Mouse (Mus musculus): ENCODE results near the gene Ccdc142. TPM values are rescaled to one million over a fixed set of nuclear protein-coding genes. Genes with fewer than 3 reads are reported as not detected.

Gene Ccdc142
- 1.5 and 1.9 TPM in 2 replicates for polyA plus RNA-seq (2016; fragmentation: Nextera tagmentation; extraction: Ambion mirVana)

DNA sequence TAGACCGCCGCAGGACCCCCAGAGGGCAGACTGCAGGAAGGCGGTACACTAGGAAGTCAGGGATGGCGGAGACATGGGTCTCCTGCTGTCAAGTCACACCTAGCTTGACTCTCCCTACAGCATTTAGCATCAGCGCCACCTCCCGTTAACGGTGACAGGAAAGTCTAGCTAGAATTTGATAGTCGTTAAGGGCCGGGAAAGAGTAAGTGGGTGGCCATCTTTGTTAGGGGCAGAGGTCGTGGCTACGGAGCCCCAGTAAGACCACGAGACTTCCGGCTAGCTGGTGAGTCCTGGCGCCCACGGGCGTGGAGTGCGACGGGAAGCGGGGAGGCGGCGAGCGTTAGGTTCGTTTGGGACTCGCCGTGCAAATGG, at the start of gene Ccdc142, which contains the start of gene Gm42688:
Ccdc142 (plus strand) TSS at position 286 of the 372 bp plus-strand sequence.
Gm42688 (plus strand) TSS at position 302 of the 372 bp plus-strand sequence.
- Histone ChIP-seq H3K9ac (peak within 1 kb of the TSS; percentile 87), H3K27ac (peak within 1 kb of the TSS; percentile 83), H3K27me3 (replicated peaks) (peaks cover 21% of the 10 kb centered on the region), H3K4me3 (peak within 1 kb of the TSS; percentile 75), H3K4me2 (peak within 1 kb of the TSS; percentile 99), H3K9me3 (replicated peaks) (no peaks in the 10 kb centered on the region), H3K4me1 (peaks cover 27% of the 10 kb centered on the region), H3K36me3 (peaks cover 22% of the 10 kb centered on the region)
- ATAC-seq = peak; percentile 81
- WGBS (ENCODE audit: insufficient replicate concordance) = under 1% methylated on average over 25 of the region's 25 CpGs

DNA sequence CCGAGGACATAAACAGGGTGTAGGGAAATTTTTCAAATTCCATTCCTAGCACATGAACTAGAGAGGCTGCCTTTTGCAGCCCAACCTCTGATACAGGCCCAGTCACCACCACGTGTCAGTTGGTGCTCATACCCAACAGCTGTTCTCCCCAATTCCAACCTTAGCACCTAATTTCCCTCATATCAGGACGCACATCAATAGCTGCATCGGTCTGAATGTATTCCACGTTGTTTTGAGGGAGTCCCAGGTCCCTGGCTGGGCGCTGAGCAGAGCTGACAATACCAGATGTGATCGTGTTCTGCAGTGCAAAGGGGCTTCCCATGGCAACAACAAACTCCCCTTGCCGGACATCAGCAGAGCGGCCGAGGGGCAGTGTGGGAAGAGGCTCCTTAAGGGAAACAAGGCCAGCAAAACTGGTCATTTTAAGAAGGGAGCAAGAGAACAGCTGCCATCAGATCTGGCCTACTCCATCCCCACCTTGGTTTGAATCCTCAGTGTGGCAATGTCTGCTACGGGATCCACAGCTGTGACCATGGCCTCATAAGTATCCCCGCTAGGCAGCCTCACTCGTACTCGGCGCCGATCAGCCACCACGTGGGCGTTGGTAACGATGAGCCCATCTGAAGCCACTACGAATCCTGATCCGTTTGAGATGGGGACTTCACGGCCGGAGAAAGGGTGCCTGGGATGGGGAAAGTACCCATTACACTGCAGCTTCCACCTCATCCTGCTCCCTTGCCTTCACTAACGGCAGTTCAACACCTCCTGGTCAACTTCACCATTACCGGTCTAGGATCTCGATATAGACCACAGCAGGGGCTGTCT, 48.1 kb upstream of the Ccdc142 start:
- no peaks in the 10 kb centered on the region for H3K27me3 ChIP-seq (replicated peaks)

DNA sequence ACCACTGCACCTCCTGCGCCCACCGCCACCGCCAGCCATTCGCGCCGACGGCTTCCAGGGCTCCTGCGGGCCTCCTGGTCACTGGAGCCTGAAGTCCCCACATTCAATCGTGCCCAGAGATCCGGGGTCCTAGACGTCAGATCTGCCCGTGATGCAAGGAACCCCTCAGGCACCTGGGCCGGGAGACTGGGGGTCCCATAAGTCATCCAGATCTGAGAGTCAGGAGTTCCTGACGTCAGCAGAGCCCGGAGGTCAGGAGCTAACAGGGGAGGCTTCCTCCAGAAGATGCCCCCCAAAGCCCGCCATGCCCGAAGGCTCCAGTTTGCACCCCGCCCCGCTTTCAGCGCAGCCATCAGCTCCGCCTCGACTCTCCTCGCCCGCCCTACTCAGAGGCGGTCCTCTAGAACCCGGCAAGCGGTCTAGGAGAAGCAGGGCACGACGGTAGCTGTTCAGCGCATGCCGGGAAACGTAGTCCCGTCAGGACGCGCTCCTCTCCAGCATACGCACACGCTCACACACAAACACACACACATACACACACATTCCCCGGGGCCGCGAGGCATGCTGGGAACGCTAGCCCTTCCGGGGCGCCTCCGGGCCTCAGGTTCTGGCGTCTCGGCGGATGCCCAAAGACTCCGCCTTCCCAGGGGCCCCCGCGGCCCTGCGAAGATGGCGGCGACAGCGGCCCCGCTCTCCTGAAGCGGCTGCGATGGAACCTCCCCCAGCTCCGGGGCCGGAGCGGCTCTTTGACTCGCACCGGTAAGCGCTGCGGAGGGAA, 47.1 kb upstream of the Ccdc142 start, which contains the start of gene Aup1:
Aup1 (plus strand) TSS at position 448 of the 778 bp plus-strand sequence.
- 0 out of 2 replicates have a peak, but pooled peaks cover under 1% of the 10 kb centered on the region for H3K27me3 ChIP-seq (replicated peaks)
- peak within 1 kb of the TSS; percentile 94 for H3K27ac ChIP-seq
- H3K36me3 ChIP-seq = peaks cover 55% of the 10 kb centered on the region
- 1% methylated on average over 64 of the region's 64 CpGs for WGBS (ENCODE audit: insufficient replicate concordance)
- peak within 1 kb of the TSS; percentile 89 for H3K4me3 ChIP-seq
- H3K9ac ChIP-seq = peak within 1 kb of the TSS; percentile 96
- H3K4me2 ChIP-seq = peak within 1 kb of the TSS; percentile 89
- no peaks in the 10 kb centered on the region for H3K9me3 ChIP-seq (replicated peaks)
- H3K4me1 ChIP-seq = peaks cover 56% of the 10 kb centered on the region
- peak; percentile 95 for ATAC-seq

More for the DNA sequence above, 48.1 kb upstream of the Ccdc142 start:
- H3K4me2 ChIP-seq = peak overlapping the region; percentile 89
- peak overlapping the region; percentile 96 for H3K9ac ChIP-seq
- H3K36me3 ChIP-seq = peaks cover 54% of the 10 kb centered on the region
- no peak for ATAC-seq
- peak overlapping the region; percentile 89 for H3K4me3 ChIP-seq
- H3K27ac ChIP-seq = peak overlapping the region; percentile 94
- 3% methylated on average over 26 of the region's 26 CpGs for WGBS (ENCODE audit: insufficient replicate concordance)
- H3K9me3 ChIP-seq (replicated peaks) = no peaks in the 10 kb centered on the region
- H3K4me1 ChIP-seq = peaks cover 56% of the 10 kb centered on the region

DNA sequence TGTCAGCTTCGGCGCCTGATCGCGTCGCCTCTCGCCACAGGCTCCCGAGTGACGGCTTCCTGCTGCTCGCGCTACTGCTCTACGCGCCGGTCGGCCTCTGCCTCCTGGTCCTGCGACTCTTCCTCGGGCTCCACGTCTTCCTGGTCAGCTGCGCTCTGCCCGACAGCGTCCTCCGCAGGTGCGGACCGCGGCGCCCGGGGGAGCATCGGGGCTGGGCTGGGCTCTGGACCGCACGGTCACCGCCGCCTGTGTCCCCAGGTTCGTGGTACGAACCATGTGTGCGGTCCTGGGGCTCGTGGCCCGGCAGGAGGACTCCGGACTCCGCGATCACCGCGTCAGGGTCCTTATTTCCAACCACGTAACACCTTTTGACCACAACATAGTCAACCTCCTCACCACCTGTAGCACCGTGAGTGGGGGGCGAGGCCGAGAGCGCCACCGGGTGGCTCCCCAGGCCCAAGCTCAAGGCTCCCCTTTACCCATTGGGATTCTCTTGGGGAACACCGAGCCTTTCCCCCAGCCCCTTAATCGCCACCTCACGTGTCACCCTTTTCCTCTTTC, 46.5 kb upstream of the Ccdc142 start, which contains the start of gene Htra2:
Htra2 (minus strand) TSS at position 403 of the 561 bp plus-strand sequence.
- peak within 1 kb of the TSS; percentile 89 for H3K4me2 ChIP-seq
- H3K27me3 ChIP-seq (replicated peaks) = 0 out of 2 replicates have a peak, but pooled peaks cover 7% of the 10 kb centered on the region
- 2% methylated on average over 50 of the region's 50 CpGs for WGBS (ENCODE audit: insufficient replicate concordance)
- H3K4me1 ChIP-seq = peaks cover 54% of the 10 kb centered on the region
- H3K27ac ChIP-seq = peak within 1 kb of the TSS; percentile 94
- peaks cover 55% of the 10 kb centered on the region for H3K36me3 ChIP-seq
- H3K4me3 ChIP-seq = peak within 1 kb of the TSS; percentile 89
- no peaks in the 10 kb centered on the region for H3K9me3 ChIP-seq (replicated peaks)
- ATAC-seq = peak; percentile 13
- peak within 1 kb of the TSS; percentile 96 for H3K9ac ChIP-seq

DNA sequence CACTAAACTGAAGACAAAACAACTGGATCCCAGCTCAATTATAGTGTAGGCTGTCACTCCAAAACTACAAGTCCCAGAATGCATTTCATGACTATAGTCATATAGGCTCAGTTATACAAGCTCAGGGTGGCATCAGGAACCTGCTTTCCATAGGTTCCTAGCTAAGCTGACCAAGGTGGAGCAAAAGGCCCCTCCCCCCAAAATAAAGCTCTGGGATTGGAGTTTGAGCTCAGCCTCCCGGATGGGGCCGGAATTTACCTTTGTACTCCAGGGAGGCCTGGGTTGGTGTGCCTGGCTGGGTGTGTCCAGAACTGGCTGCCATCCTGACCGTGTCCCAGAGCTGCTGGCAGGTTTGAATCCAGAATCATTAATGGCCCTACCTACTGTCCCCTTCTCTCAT, 43.6 kb upstream of the Ccdc142 start, which contains the start of gene Dqx1:
Dqx1 (plus strand) TSS at position 55 of the 400 bp plus-strand sequence.
- Histone ChIP-seq H3K4me2 (peak within 1 kb of the TSS; percentile 89), H3K4me3 (peak within 1 kb of the TSS; percentile 89), H3K9ac (peak within 1 kb of the TSS; percentile 14; the same call in 1 of the 2 replicates), H3K4me1 (peaks cover 35% of the 10 kb centered on the region), H3K27me3 (replicated peaks) (peaks cover 35% of the 10 kb centered on the region), H3K36me3 (peaks cover 28% of the 10 kb centered on the region), H3K27ac (peak within 1 kb of the TSS; percentile 49), H3K9me3 (replicated peaks) (no peaks in the 10 kb centered on the region)
- WGBS (ENCODE audit: insufficient replicate concordance) = 75% methylated on average over 3 of the region's 3 CpGs
- ATAC-seq = no peak

DNA sequence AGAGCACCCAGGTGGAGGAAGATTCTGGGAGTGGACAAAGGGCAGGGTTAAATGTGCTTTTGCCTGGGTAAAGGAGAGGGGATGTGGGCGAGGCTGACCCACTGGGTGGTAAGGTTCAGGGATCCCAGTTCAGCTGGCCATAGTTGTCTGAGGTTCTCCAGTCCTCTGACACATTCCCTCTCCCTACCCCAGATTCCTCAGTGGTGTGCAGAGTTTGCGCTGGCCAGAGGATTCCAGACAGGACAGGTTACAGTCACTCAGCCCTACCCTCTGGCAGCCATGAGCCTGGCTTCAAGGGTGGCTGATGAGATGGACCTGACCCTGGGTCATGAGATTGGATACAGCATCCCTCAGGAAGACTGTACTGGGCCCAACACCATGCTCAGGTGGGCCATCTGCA, 42.7 kb upstream of the Ccdc142 start:
- no peak for ATAC-seq
- H3K9ac ChIP-seq = peak overlapping the region; percentile 14; the same call in 1 of the 2 replicates

DNA sequence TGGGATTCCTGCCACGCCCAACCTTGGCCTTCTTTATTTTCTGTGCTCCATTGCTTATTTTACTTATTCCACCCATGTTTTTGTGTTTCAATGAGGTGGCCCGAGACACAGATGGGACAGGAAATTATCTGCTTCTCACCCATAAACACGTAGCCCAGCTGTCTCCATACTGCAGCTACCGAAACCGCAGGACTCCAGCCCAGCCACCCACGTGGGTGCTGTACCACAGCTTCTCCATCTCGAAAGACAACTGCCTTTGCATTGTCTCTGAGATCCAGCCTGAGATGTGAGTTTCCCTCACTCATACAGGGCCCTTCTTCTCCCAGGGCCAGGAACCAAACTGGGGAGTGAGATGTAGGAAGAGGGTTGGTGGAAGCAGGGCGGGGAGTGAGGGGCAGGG, 35.4 kb upstream of the Ccdc142 start:
- Histone ChIP-seq H3K27ac (no peak overlapping the region), H3K36me3 (no peaks in the 10 kb centered on the region), H3K9ac (no peak overlapping the region), H3K4me3 (no peak overlapping the region), H3K9me3 (replicated peaks) (no peaks in the 10 kb centered on the region), H3K27me3 (replicated peaks) (peaks cover 100% of the 10 kb centered on the region), H3K4me2 (no peak overlapping the region), H3K4me1 (peaks cover 27% of the 10 kb centered on the region)
- ATAC-seq = no peak
- 39% methylated on average over 8 of the region's 8 CpGs for WGBS (ENCODE audit: insufficient replicate concordance)

More for the DNA sequence above, 42.7 kb upstream of the Ccdc142 start:
- WGBS (ENCODE audit: insufficient replicate concordance) = 77% methylated on average over 2 of the region's 2 CpGs
- H3K4me2 ChIP-seq = peak overlapping the region; percentile 41
- H3K27me3 ChIP-seq (replicated peaks) = peaks cover 44% of the 10 kb centered on the region
- no peak overlapping the region for H3K27ac ChIP-seq
- H3K4me1 ChIP-seq = peaks cover 29% of the 10 kb centered on the region
- H3K9me3 ChIP-seq (replicated peaks) = no peaks in the 10 kb centered on the region
- H3K36me3 ChIP-seq = peaks cover 28% of the 10 kb centered on the region
- H3K4me3 ChIP-seq = no peak overlapping the region

DNA sequence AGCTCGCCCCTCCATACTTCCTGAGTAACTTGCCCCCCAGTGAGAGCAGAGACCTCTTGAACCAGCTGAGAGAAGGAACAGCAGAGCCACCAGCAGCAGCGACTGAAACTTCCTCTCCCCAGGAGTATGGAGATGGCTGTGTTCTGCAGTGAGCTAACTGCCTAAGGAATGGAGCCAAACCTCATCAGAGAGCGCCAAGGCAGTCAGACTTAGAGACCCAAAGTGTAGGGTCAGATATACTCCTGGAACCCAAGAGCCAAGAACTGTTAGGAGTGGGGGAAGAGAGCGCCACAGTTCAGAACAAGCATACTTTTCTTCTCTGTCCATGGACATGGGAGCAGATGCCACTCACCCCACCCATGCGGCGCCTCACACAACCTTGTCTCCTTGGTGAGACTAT, 35.0 kb upstream of the Ccdc142 start:
- no peak overlapping the region for H3K4me2 ChIP-seq
- no peak overlapping the region for H3K27ac ChIP-seq
- H3K4me1 ChIP-seq = peaks cover 32% of the 10 kb centered on the region
- H3K4me3 ChIP-seq = no peak overlapping the region
- no peak for ATAC-seq
- 27% methylated on average over 6 of the region's 6 CpGs for WGBS (ENCODE audit: insufficient replicate concordance)
- no peak overlapping the region for H3K9ac ChIP-seq
- no peaks in the 10 kb centered on the region for H3K36me3 ChIP-seq
- H3K9me3 ChIP-seq (replicated peaks) = no peaks in the 10 kb centered on the region
- peaks cover 100% of the 10 kb centered on the region for H3K27me3 ChIP-seq (replicated peaks)

DNA sequence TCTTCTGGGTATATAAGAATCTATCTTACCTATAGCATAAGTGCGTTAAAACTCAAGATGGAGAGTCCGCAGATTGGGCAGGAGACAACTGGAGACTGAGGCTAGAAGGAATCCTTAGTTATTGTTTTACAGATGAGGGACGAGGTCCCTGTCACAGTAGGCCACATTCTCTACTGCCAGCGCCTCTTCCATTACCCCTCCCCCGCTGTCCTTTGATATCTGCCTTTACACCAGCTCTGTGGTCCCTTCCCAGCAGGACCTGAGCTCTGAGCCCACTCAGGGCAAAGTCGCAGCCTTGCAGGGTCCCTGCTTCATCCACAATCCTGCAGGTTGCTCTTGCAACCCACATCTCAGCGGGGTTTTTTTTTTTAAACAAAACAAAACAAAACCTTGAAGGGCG, 33.2 kb upstream of the Ccdc142 start:
- no peak for ATAC-seq
- WGBS (ENCODE audit: insufficient replicate concordance) = 11% methylated on average over 8 of the region's 8 CpGs
- Histone ChIP-seq H3K27me3 (replicated peaks) (peaks cover 100% of the 10 kb centered on the region), H3K4me1 (peaks cover 33% of the 10 kb centered on the region), H3K36me3 (no peaks in the 10 kb centered on the region), H3K4me2 (peak overlapping the region; percentile 53), H3K4me3 (peak overlapping the region; percentile 32; the same call in 1 of the 2 replicates), H3K9me3 (replicated peaks) (no peaks in the 10 kb centered on the region), H3K27ac (no peak overlapping the region), H3K9ac (no peak overlapping the region)

DNA sequence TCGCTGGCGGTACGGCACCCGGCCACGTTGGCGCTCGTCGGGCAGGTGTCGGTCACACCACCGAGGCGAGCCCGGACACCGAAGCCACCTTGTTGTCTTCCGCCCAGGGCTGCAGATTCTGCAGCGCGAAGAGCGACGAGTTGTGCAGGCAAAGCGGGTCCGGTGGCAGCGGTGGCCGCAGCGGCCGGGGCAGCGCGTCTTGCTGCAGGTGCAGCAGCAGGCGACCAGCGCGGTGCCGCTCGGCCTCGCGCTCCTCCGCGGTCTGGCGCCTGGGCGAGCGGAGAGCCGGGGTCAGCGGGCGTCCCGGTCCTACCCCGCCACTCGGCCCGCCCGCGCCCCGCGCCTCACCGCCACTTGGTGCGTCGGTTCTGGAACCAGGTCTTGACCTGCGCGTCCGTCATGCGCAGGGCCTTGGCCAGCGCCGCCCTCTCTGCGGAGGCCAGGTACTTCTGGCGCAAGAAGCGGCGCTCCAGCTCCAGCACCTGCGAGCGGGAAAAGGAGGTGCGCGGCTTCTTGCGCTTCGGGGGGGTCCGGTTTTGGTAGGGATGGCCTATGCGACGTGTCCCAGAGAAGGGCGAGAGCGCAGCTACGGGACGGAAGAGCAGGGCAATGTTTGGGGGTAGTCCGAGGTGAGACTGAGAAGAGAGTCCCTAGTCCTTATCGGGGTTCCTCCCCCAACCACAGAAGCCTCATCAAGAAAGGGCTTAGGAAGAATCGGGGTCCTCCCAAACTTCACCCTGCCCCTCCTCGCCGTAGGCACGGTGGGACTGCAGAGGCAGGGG, 32.5 kb upstream of the Ccdc142 start:
- Histone ChIP-seq H3K27me3 (replicated peaks) (peaks cover 100% of the 10 kb centered on the region), H3K36me3 (no peaks in the 10 kb centered on the region), H3K27ac (no peak overlapping the region), H3K9ac (no peak overlapping the region; the same call in 1 of the 2 replicates), H3K4me2 (peak overlapping the region; percentile 53), H3K4me3 (peak overlapping the region; percentile 32), H3K9me3 (replicated peaks) (no peaks in the 10 kb centered on the region), H3K4me1 (peaks cover 33% of the 10 kb centered on the region)
- 2% methylated on average over 81 of the region's 81 CpGs for WGBS (ENCODE audit: insufficient replicate concordance)
- ATAC-seq = no peak
